Mouse (Mus musculus) brain, embryonic 14.5 days (tissue): ENCODE measurements at regions not wholly inside any gene's neighbourhood (a gene's known extent, or its start where the extent isn't known, plus 50 kb on each side); places are given as distances from the start of the nearest gene placed in this dataset.

ENCODE experiments used
- CTCF ChIP-seq: fragments of 200-500 bp; IDR thresholded peaks from 2 replicates; pipeline ENCODE4 v1.5.1; 2012; ENCODE audit warnings: inconsistent platforms, mild to moderate bottlenecking, moderate library complexity, borderline replicate concordance; ENCODE audit not compliant: insufficient read depth, insufficient read length; ENCODE audit errors: extremely low read depth
- POLR2A ChIP-seq: fragments of 200-500 bp; IDR thresholded peaks from 2 replicates; pipeline ENCODE4 v1.6.1; 2012; ENCODE audit warnings: mild to moderate bottlenecking, inconsistent platforms, borderline replicate concordance; ENCODE audit not compliant: poor library complexity, insufficient read depth, insufficient read length, severe bottlenecking; ENCODE audit errors: extremely low read depth

DNA sequence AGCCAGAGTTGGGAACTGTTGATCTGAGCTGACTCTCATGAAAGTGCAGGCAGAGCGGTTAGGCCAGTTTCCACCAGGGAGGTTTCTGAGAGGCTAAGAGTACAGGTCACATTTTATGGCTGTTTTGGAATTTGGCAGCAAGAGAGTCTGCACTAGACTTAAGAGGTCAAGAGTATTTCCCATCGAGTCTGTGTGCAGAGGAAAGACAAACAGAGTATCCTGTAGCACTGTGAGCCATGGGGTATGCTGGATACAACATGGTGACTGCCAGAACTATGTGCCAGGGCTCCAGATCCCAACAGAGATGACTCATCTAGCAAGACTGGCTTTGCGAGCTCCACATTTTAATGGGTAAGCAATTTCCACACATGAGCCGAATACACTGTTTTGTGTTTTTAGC lies 146.0 kb upstream of the Mpped2 start:
- TF ChIP-seq CTCF: no peak
- TF ChIP-seq POLR2A: no peak
